Mouse (Mus musculus) urinary bladder, postnatal 4 days (tissue): ENCODE results near the gene Prdm8.

Source experiments
- DNase-seq, 2 experiments: peaks; one replicate each; pipeline ENCODE4 v3.0.0; 2021 to 2022; ENCODE audit warnings: low spot score in 2 of 2

Prdm8 gene

DNA sequence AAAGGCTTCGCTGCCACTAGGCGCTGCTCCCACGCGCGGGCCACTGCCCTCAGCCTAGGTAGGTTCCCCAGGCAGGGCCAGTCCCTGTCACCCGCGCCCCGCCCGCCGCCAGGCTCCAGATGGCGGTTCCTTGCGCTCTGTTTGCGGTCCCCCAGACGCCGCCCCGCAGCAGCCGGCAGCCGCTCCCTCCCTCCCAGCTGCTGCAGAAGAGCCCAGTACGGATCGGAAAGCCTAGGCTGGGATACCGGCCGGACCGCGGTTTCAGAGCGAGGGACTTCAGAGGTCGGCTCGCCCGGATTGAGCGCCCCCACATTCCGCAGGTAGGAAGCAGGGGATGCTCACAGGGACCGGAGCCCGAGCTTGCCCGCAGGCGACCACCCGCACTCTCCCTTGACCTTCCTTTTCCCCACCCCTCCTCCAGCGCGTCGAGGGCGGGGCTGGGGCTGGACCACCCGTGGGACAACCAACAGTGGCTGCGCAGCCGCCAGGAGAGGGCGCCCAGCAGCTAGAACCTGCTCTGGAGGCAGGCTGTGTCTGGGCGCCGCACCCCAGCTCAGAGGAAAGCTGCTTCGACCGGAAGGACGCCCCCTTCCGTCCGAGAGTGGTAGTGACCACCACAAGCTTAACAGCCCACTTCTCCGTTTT is at the start of gene Prdm8:
Gene Prdm8 (plus strand): TSS at position 19 of the 645 bp plus-strand sequence.
- DNase-seq, result peak; percentile 74 to 81

DNA sequence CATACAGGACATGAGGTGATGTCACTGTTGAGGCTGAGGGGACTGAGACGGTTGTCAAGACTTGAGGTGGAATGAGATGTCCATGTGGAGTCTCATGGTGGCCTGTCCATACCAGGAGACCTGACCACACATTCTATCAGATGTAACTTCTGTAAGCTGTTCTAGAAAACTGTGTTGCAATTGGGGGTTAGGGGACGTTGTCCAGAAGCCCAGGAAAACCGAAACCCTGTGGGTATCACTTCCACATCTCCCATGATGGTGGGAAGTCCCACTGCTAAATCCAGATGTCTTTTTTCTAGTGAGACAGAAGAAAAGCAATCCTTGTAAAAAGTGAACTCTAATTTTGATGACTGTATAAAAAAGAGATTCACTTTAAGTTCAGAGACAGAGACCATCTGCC is 39.9 kb upstream of the Prdm8 start:
- no peak for DNase-seq

DNA sequence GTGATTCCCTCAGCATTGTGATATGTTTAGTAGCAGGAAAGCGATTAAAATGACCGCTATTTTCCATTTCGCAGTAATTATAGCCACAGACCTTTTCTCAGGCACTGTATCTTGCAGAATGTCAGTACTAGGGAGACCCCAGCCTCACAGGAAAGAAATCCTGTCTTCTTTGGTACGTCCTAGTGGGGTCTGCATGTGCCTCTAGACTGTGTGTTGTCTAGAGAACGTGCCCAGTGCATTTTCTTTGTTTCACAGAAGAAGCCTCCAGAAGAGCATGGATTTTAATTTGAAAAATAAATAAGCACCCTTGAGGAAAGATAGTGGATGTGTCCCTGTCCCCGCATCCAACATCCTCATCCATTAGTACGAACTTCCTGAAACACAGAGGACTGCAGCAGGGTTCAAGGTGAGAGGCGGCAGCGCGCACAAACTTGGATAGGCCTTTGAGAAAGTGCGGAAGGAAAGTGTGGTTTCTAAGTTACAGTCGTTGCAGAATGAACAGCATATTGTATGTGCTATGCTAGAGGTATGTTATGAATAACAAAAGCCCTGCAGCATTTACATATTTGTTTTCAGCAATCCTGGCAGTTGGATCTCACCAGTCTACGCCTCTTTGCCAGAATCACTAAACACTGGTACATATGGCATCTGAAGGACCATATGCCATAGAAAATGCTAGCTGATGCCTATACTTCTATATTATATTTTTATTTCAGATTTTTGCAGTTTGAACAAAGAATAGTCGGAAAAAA is 28.3 kb upstream of the Prdm8 start:
- DNase-seq, result no peak

DNA sequence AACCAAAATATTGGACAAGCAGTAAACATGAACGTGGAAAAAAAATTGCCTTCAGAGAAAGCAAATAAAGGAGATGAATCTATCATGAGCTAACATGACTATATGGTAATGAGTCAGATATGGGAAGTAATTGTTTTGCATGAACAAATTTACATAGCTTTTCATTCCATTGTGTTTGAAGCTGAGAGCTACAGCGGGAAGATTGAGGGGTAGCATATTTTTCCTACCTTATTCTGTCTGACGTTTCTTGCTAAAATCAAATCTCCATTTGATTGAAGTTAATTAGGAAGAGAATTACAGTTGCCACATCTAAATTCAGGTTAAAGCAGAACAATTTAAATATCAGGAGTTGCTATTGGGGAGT is 27.7 kb upstream of the Prdm8 start:
- no peak for DNase-seq

DNA sequence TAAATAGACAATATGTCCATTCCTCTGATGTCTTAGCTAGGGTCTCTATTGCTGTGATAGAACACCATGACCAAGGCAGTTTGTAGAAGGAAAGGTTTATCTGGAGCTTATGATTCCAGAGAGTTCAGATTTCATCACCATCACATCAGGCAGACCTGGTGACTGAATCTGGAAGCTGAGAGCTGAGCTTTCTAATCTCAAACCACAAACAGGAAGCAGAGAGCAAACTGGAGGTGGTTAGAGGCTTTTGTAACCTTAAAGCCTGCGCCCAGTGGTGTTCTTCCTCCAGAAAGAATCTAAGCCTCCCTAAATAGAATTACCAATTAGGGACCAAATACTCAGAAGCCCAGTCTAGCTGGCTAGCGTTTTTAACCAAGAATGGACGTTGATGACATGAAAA is 20.1 kb upstream of the Prdm8 start:
- no peak for DNase-seq

DNA sequence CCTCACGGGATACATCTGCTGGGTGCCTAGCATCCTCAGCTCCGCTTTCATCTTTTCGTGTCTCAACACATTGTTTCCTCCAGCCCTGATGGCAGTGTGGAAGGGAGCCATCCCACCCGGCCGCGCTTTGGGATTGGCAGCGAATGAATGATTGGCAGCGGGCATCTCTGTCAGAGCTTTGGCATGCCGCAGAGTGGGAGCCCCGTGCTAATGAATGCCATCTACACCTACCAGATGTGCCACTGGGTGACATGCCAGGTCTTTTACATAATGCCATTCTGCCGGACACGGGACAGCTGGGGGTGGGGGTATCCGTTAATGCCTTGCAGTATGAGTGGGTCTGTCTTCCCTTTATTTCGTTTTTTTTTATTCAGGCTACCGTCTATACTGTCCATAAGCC is 882 bp upstream of the Prdm8 start:
- DNase-seq, result no peak

DNA sequence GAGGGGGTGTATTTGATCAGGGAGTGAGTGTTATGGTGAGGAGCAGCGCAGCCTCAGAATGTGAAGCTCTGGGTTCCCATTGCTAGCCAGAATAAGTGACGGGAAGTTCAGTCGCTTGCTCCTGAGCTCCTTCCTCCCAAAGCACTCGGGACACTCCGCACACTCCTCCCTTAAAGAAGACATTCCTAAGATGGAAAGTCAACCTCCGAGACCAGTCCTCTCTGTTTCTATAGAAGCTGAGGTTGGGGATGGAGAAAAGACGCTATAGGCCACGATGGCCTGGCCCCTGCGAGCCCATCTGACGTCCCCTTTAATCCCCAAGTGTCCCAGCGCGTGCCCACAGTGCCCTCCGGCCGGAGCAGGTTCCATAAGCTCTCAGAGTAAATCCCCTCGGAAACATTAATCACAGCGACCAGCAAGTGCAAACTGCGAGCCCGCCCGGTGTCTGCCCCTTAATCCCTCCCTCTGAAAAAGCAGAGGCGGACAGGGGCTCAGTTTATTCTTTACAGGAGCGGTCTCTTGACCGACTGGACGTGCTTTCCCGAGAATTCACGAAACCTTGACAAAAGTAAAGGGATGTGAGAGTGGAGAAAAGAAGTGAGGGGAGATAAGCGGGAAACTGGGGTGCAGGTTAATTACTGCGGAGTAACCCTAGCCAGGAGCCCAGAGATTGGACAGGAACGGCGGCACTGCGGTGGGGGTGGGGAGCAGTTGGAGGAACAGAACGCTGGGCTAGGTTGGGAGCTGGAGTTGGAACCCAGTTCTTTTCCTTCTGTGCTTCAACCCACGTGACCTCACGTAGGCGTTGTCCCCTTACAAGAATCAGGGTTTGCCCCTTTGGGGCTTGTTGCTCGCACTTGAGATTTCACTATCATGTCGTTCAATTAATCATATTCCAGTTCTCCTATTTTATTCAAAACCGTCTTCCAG is 1.6 kb downstream of the Prdm8 start:
- DNase-seq, result no peak

DNA sequence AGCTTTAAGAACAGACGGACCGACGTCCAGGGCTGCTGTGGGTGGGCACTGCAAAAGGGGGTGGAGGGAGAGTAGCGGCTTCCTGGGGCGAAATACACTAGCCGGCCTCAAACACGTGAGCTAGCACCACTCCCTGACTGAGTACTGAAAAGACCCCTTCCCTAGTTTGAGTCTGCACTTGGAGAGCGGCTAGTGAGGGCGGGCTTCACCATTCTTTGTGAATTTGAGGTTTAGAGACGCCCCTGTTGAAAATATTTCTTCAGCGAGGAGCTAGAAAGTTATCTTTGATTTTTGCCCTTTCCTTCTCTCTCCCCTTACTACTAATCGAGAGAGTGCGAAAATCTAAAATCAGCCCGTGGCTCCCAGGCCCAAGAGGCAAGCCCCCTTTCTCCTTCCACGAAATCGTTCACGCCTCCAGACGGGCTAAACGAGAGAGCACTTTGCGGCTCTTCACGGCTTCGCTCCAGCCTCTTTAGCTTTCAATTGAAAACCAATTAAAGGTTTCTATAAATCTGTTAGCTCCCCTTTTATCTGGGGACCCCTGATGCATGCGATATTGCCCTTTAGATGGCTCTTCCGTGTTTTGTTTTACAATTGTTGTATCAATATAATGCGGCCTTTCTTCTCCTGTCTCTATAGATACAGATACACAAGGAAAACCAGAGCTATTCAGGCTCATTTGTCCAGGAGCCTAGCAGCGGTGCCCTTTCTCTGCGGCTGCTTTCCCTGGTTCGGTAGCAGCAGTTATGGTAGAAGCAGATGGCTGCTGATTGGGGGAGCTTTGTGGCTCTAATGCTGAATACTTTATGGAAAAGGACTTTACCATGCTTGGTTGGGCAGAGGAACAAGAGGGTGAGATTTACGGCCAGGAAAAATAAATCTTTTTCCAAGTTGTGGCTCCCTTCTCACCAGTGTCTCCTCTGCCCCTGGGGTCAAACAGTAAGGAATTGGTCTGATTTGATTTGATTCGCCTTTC is 2.7 kb downstream of the Prdm8 start:
- DNase-seq, result no peak

DNA sequence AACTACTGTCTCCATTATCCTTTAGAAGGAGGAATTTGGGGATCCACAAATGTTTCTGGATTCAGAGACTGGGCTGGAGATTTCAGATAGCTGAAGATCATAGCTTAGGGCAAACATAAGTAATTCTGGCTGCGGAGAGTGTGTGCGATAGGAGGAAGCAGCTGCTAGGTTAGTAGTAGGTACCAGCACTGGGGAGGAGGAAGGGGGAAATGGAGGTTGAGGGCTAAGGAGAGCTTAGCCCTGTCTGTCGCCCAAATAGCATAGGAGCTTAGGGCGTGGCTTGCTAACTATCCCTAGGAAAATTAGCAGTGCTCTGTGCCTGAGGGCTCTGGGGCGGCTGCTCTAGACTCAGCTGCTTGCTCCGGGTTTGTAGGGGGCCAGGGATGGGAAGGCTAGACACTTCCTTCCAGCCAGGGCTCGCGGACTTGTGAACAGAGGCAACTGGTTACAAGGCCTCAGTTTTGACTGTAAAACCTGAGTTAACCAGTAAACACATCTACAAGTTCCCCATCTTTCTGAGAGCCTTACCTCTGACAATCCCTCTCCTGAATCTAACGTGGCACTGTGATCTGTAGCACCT is 4.7 kb downstream of the Prdm8 start:
- no peak for DNase-seq

DNA sequence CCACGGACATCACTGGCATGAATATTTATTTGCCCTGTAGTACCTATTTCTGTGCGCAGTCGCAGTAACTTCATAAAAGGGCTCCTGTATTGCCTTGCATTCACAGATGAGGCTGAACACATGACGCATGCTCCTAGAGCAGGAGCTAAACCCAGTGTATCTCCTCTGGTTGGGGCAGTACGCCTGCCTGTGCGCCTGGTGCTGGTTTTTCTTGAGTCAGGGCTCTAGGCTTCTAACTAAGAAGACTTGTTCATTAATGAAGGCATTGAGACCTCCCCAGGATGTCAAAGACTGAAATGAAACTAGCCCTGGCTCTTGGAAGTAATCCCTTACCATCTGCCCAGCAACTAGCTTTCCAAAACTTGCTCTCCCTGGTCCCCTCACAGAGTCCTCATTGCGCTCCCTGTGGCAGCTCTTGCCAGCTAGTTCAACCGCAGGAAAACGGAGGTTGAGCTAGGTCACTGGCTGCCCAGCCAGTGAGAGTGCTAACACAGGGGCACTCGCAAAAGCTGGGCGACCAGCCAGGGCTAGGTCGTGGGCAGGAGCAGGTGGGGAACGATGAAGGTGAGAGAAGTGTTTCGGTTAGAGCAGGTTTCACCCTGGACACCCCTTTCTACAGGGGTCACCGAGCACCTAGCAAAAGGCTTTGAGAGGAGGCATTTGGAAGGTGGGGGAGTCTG is 5.6 kb downstream of the Prdm8 start:
- no peak for DNase-seq

DNA sequence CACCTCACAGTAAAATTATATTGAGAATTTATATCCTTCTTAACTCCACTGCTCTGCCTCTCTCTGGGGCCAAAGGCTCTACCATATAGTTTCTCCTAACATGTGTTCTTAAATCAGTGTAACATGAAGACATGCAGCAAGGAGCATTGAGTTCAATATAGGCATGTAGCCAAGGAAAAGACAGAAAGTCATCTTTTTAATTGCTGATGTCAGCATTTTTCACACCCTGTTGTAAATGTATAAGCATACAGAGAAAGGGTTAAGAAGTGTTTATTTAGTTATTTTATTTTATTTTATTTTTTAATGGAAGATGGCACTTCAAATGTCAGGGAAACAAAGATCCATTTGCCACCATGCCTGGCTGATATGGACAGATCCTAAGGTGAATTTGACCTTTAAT is 6.7 kb downstream of the Prdm8 start:
- no peak for DNase-seq

DNA sequence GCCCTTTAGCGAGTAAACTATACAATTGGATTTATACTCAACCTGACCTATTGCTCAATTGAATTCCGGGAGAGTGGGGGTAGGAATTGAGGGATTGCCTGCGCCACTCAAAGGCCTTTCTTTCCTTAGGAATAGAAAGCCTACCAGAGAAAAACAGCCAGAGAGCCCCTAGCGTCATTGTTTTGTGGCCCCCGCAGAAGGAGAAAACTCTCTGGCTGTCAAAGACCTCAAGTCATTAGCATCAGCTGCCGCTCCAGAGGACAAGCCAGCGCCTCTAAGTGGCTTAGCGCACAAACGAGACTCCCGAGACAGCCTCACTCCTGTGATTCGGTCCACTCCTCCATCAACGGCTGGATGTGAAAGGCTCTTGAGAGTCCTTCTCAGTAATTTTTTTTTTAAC is 12.6 kb downstream of the Prdm8 start:
- no peak for DNase-seq

DNA sequence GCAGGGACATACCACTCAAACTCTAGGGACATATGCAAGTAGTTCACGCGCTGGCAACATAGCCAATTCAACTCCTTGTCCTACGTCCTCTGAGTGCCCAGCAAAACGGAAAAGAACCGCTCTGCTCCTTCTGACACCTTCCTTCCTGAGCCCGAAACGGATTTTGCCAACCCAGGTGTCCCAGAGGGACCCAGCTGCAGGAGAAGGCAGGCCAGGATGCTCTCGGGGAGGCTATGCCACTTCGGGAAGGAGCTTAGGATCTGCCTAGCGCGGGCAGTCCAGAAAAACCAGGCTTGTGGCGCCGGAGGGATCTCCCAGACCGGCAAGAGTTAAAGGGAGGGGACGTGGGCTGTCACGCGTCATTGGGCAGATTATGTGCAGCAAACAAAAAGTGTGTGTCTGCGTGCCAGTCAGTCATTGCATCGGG is 13.5 kb downstream of the Prdm8 start:
- DNase-seq, result no peak

DNA sequence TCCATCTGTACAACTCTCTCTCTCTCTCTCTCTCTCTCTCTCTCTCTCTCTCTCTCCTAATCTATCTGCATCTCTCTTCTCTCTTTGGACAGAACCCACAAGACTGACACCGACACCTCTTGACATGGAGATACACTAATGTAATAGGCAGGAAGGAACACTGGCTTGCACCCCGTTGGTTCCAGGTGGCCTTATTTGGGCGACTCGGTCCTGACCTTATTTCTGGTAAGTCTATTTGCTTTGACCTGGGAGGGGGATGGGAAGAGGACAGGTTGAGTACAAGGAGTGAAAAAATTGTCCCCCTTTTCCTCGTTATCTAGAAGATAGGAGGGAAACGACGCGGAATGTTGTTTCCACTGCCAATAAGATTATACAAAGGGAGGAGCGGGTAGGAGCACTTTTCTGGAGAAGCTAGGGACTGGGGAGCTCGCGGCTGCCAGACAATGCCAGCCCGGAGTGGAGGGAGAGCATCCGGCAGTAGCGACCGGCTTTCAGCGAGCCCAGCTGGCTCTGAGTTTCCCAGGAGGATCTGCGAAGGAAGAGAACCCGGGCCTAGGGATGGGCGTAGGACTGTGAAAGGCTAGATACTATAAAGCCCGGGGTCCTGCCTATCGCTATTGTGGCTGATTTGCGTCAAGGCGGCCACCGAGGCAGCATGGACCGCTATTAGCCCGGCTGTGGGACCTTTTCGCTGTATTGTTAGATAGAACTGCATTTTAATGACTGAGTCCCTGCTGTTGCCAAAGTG is 14.1 kb downstream of the Prdm8 start:
- no peak for DNase-seq

DNA sequence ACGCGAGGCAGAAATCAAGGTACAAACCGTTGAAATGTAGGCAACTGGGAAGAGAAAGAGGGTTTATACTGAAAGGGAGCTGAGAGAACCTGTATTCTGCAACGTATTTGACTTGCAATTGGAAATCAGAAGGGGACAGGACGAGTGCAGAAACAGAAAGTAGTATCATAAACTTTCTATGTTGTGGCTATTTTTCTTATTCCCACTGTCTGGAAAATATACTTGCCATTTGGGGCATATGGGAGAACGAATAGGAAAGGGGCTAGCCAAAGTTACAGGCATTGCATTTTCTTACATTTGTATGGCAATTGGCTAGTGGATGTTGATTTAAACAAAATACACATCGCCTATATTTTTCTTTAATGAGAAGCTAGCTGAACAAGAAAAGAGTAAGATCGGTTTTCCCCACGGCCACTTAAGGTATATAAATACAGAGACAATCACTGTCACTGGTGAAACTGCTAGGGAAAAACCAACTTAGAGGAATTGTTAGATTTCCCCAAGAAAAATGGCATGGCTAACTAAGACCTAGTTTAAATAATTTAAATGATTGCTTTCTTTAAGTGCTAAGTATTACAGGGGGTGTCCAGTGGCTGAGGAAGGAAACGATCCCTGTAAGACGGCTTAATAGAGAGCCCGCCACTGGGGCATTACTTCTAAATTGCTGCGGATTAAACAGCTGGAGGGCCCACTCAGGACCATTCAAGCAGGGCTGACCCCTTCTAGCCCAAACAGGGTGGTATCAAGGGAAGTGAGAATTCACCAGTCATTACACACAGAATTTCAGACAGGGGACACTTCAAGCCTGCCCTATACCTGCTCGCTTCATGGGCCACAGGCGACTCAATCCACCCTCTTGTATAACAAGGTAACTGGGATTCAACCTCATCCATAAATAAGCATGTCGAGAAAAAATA is 14.9 kb downstream of the Prdm8 start:
- DNase-seq, result no peak

DNA sequence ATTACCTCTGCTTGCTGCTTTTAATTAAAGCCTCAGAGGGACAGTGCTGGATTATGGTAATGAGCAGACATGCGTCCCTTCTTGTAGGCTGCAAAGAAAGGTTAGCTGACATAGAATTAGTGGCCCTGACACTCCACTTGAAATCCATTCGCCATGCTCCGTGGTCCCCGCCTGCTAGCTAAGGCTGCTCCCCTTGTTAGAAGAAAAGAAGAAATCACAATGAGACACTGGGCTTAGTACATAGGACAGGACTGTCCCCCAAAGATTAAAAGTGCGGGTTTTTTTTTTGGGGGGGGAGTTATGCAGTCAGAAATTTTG is 15.6 kb downstream of the Prdm8 start:
- no peak for DNase-seq

DNA sequence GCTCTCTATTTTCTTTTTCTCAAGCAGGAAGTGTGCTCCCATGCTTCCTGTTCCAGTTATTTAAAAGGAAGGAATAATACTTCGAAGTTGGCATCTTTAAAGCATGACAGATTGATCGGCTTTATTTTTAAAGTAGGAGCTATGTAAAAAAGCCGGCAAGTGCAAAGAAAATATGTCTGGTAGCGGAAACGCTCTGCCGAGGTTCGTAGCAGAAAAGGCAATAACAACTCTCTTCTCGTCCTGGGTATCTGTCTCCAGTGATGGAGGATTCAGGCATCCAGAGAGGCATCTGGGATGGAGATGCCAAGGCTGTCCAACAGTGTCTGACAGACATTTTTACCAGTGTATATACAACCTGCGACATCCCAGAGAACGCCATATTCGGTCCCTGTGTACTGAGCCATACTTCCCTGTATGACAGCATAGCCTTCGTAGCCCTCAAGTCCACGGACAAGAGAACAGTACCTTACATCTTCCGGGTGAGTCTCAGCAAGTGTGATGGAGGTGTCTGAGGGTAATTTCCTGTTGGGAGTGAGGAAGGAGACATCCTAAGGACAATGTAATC is 16.1 kb downstream of the Prdm8 start:
- no peak for DNase-seq

DNA sequence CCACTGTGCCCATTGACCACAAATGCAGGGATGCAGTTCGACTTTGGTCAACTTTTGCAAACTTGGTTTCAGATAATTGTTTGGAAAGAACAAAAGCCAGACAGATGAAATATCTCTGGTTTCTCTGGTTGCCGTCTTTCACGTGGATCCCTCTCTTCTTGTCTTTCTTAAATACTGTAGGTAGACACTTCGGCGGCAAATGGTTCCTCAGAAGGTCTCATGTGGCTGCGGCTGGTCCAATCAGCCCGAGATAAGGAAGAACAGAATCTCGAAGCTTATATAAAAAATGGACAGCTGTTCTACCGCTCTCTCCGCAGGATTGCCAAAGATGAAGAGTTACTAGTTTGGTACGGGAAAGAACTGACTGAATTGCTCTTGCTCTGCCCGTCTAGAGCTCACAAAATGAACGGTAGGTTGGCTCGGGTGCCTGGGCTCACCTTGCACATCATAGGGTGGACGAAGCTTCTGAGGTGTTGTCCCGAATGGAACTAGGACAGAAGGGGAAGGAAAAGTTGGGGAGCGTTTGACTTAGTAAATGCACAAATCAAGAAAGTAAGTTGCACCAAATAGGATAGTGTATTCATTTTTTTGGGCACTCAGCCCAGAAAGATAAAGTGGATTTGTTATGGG is 17.4 kb downstream of the Prdm8 start:
- no peak for DNase-seq
